17 mouse cellular contexts compared by ENCODE assay signal in genomic region chr6:88557548-88557947, GRCm38 (mm10). TPM values are rescaled to one million over a fixed set of nuclear protein-coding genes. Genes with fewer than 3 reads are reported as not detected.
DNase-seq lines count a peak whose midpoint lies in the region; ATAC-seq and TF ChIP-seq lines count a peak whose summit lies in the region.
"Had no signal": no experiment of that assay in that cellular context is flagged by ENCODE, and none has a peak within 500 bp of the region (broad histone marks: within the 10 kb centered on the region; RNA-seq: fewer than 3 reads in every experiment).

No protein-coding gene starts in this region.

- H3K27ac ChIP-seq in CH12.LX (ENCODE audit: insufficient read depth, low read depth), result no peak overlapping the region
- 0 out of 2 replicates have a peak overlapping the region, but pooled peaks have one; percentile 16 for H3K27ac ChIP-seq in olfactory bulb, adult 2 months (ENCODE audit: insufficient read depth, low read depth, low read length)
- H3K27ac ChIP-seq in forebrain, embryonic 13.5 days, result no peak overlapping the region
- H3K27ac ChIP-seq in heart, embryonic 11.5 days (ENCODE audit: low read depth, low read length), result no peak overlapping the region
- H3K27ac ChIP-seq: hindbrain, embryonic 10.5 days; hindbrain, postnatal 0 days; limb, embryonic 12.5 days; liver, embryonic 14.5 days; lung, embryonic 15.5 days; macrophage had no signal

- no peak for TF ChIP-seq POLR2A in CH12.LX (IDR thresholded peaks at IDR 0.05; ENCODE audit: low read depth, low read length)
- TF ChIP-seq POLR2A in olfactory bulb, adult 2 months (IDR thresholded peaks at IDR 0.05; ENCODE audit: insufficient read depth, low read depth, low read length), result no peak

- peaks cover 19% of the 10 kb centered on the region for H3K4me1 ChIP-seq in megakaryocyte, embryonic 14.5 days
- peaks cover 3 to 12% of the 10 kb centered on the region in 2 experiments; a peak in 3 of 4 replicates for H3K4me1 ChIP-seq in CH12.LX (ENCODE audit: control insufficient read depth in 1 of 2, insufficient read depth in 2 of 2)
- H3K4me1 ChIP-seq in olfactory bulb, adult 2 months (ENCODE audit: control insufficient read depth, insufficient read depth, low read length), result peaks cover 2% of the 10 kb centered on the region; the same call in 1 of the 2 replicates
- H3K4me1 ChIP-seq in forebrain, embryonic 13.5 days, result no peaks in the 10 kb centered on the region
- H3K4me1 ChIP-seq in heart, embryonic 11.5 days (ENCODE audit: control insufficient read depth, insufficient read depth, low read length), result no peaks in the 10 kb centered on the region
- H3K4me1 ChIP-seq: limb, embryonic 12.5 days; lung, embryonic 15.5 days had no signal

- peak overlapping the region; percentile 53 for H3K4me3 ChIP-seq in megakaryocyte, embryonic 14.5 days (replicated peaks)
- H3K4me3 ChIP-seq in CH12.LX (replicated peaks in 1 of 3; ENCODE audit: low read depth in 2 of 3, low read length in 2 of 3, poor library complexity in 1 of 3), result no peak overlapping the region
- no peak overlapping the region for H3K4me3 ChIP-seq in olfactory bulb, adult 2 months (ENCODE audit: insufficient read depth, low read depth, low read length)
- no peak overlapping the region for H3K4me3 ChIP-seq in forebrain, embryonic 13.5 days
- H3K4me3 ChIP-seq in heart, embryonic 11.5 days (ENCODE audit: low read depth, low read length), result no peak overlapping the region
- H3K4me3 ChIP-seq: hindbrain, embryonic 10.5 days; limb, embryonic 12.5 days; lung, embryonic 15.5 days had no signal

- 12% methylated on average over 4 of the region's 4 CpGs for WGBS in olfactory bulb, adult 2 months
- WGBS in forebrain, embryonic 13.5 days, result 16% methylated on average over 4 of the region's 4 CpGs
- WGBS in heart, embryonic 11.5 days (ENCODE audit: insufficient replicate concordance), result 18% methylated on average over 4 of the region's 4 CpGs

- no peak for ATAC-seq in megakaryocyte, adult 5-6 weeks (ENCODE audit: poor library complexity, severe bottlenecking)
- no peak for ATAC-seq in forebrain, embryonic 13.5 days
- no peak for ATAC-seq in heart, embryonic 11.5 days (replicated peaks; ENCODE audit: insufficient number of reproducible peaks, low FRiP score, low TSS enrichment)
- ATAC-seq: CD4-positive, CD25-positive, alpha-beta regulatory T cell, adult 4 months; intestine, postnatal 0 days; midbrain, embryonic 16.5 days had no signal

- TF ChIP-seq EP300 in CH12.LX (IDR thresholded peaks at IDR 0.05; ENCODE audit: low read length), result no peak

- peaks cover 17% of the 10 kb centered on the region for H3K9me3 ChIP-seq in megakaryocyte, embryonic 14.5 days
- no peaks in the 10 kb centered on the region for H3K9me3 ChIP-seq in CH12.LX (replicated peaks; ENCODE audit: low read length)
- no peaks in the 10 kb centered on the region for H3K9me3 ChIP-seq in forebrain, embryonic 13.5 days (replicated peaks)
- no peaks in the 10 kb centered on the region for H3K9me3 ChIP-seq in heart, embryonic 11.5 days (replicated peaks; ENCODE audit: control insufficient read depth, low read length)
- H3K9me3 ChIP-seq: hindbrain, embryonic 10.5 days; limb, embryonic 12.5 days; lung, embryonic 15.5 days had no signal

- peak; percentile 27 for DNase-seq in CH12.LX (ENCODE audit: extremely low read depth)
- DNase-seq in brain, adult 2 months (ENCODE audit: low read depth, low spot score), result peak; percentile 54
- DNase-seq: forebrain, postnatal 0 days had no signal

- H3K36me3 ChIP-seq in megakaryocyte, embryonic 14.5 days (replicated peaks; ENCODE audit: low read length), result no peaks in the 10 kb centered on the region
- no peaks in the 10 kb centered on the region for H3K36me3 ChIP-seq in CH12.LX (replicated peaks in 1 of 2; ENCODE audit: control insufficient read depth in 1 of 2, insufficient read depth in 1 of 2, low read length in 1 of 2)
- no peaks in the 10 kb centered on the region for H3K36me3 ChIP-seq in forebrain, embryonic 13.5 days (ENCODE audit: poor library complexity, severe bottlenecking)
- no peaks in the 10 kb centered on the region for H3K36me3 ChIP-seq in heart, embryonic 11.5 days (ENCODE audit: control insufficient read depth, insufficient read depth, low read length)
- H3K36me3 ChIP-seq: hindbrain, embryonic 10.5 days; limb, embryonic 12.5 days; lung, embryonic 15.5 days had no signal

- dilution Hi-C loops in CH12.LX (cut with MboI; ENCODE audit: extremely low pct_ligation_motif_present, extremely low pct_unique_long_range_greater_than_20kb, low sequenced_read_pairs), result no loop called here

- TF ChIP-seq CTCF in CH12.LX (conservative IDR thresholded peaks at IDR 0.05 in 1 of 2, IDR thresholded peaks at IDR 0.05 in 1 of 2; ENCODE audit: low read depth in 2 of 2, low read length in 2 of 2), result no peak
- no peak for TF ChIP-seq CTCF in olfactory bulb, adult 2 months (IDR thresholded peaks at IDR 0.05; ENCODE audit: insufficient read depth, low read depth, low read length)

- H3K4me2 ChIP-seq in CH12.LX (ENCODE audit: insufficient read depth, low read depth, poor library complexity, severe bottlenecking), result peak overlapping the region; percentile 26; the same call in 1 of the 2 replicates
- no peak overlapping the region for H3K4me2 ChIP-seq in forebrain, embryonic 13.5 days
- H3K4me2 ChIP-seq in heart, embryonic 11.5 days, result no peak overlapping the region
- H3K4me2 ChIP-seq: limb, embryonic 12.5 days; lung, embryonic 15.5 days had no signal

- H3K27me3 ChIP-seq in megakaryocyte, embryonic 14.5 days (replicated peaks), result peaks cover 31% of the 10 kb centered on the region
- H3K27me3 ChIP-seq in CH12.LX (replicated peaks), result no peaks in the 10 kb centered on the region
- H3K27me3 ChIP-seq in forebrain, embryonic 13.5 days, result no peaks in the 10 kb centered on the region
- no peaks in the 10 kb centered on the region; the same call in 1 of the 2 replicates for H3K27me3 ChIP-seq in heart, embryonic 11.5 days (ENCODE audit: control insufficient read depth, insufficient read depth, low read length)

- no peaks in the 10 kb centered on the region for H3K79me2 ChIP-seq in CH12.LX (replicated peaks; ENCODE audit: control insufficient read depth, extremely low read depth, insufficient read depth, poor library complexity, severe bottlenecking)

- H3K9ac ChIP-seq in CH12.LX (ENCODE audit: insufficient read depth, low read depth), result no peak overlapping the region
- H3K9ac ChIP-seq in forebrain, embryonic 13.5 days, result no peak overlapping the region
- H3K9ac ChIP-seq in heart, embryonic 11.5 days (ENCODE audit: low read depth, low read length), result no peak overlapping the region
- H3K9ac ChIP-seq: forebrain, postnatal 0 days; limb, embryonic 12.5 days; liver, embryonic 14.5 days; lung, embryonic 15.5 days had no signal

- in situ Hi-C loops in CH12.LX (cut with MboI; ENCODE audit: low pct_ligation_motif_present, low pct_unique_long_range_greater_than_20kb, low sequenced_read_pairs), result no loop called here

- no peak for TF ChIP-seq RAD21 in CH12.LX (IDR thresholded peaks at IDR 0.05; ENCODE audit: low read depth, low read length)

TF ChIP-seq in CH12.LX, 34 proteins besides CTCF, POLR2A, EP300 and RAD21:
- TF ChIP-seq ELF1 (IDR thresholded peaks at IDR 0.05; ENCODE audit: low read depth, low read length), result no peak
- no peak for TF ChIP-seq TBP (conservative IDR thresholded peaks at IDR 0.05; ENCODE audit: low read depth, low read length)
- TF ChIP-seq GABPA (IDR thresholded peaks at IDR 0.05; ENCODE audit: insufficient replicate concordance, low read depth, low read length), result no peak
- no peak for TF ChIP-seq ZKSCAN1 (IDR thresholded peaks at IDR 0.05; ENCODE audit: borderline replicate concordance, low read depth, low read length)
- TF ChIP-seq MAFK (IDR thresholded peaks at IDR 0.05; ENCODE audit: insufficient replicate concordance, low read length), result no peak
- TF ChIP-seq UBTF (IDR thresholded peaks at IDR 0.05; ENCODE audit: low read depth, low read length), result no peak
- TF ChIP-seq MXI1 (IDR thresholded peaks at IDR 0.05; ENCODE audit: low read depth, low read length), result no peak
- no peak for TF ChIP-seq CHD1 (IDR thresholded peaks at IDR 0.05; ENCODE audit: low read depth, low read length)
- no peak for TF ChIP-seq MAZ (IDR thresholded peaks at IDR 0.05; ENCODE audit: low read depth, low read length)
- no peak for TF ChIP-seq KAT2A (IDR thresholded peaks at IDR 0.05; ENCODE audit: insufficient replicate concordance, low read length)
- no peak for TF ChIP-seq JUND (conservative IDR thresholded peaks at IDR 0.05; ENCODE audit: low read depth, low read length)
- no peak for TF ChIP-seq E2F4 (IDR thresholded peaks at IDR 0.05; ENCODE audit: insufficient replicate concordance, low read depth, low read length)
- TF ChIP-seq POLR2AphosphoS2 (IDR thresholded peaks at IDR 0.05; ENCODE audit: low read depth, low read length), result no peak
- TF ChIP-seq CHD2 (IDR thresholded peaks at IDR 0.05; ENCODE audit: low read length), result no peak
- no peak for TF ChIP-seq SMC3 (IDR thresholded peaks at IDR 0.05; ENCODE audit: low read depth, low read length)
- no peak for TF ChIP-seq ZC3H11A (IDR thresholded peaks at IDR 0.05; ENCODE audit: low read depth, low read length)

RNA-seq across cellular contexts. Expression of gene Sec61a1, which starts 38.8 kb away (rescaled TPM):
- 80.5 and 126 TPM in 2 replicates for polyA plus RNA-seq in megakaryocyte, embryonic 14.5 days (2012; ENCODE audit: insufficient read depth, low replicate concordance)
- 96.0 and 127 TPM in 2 replicates for total RNA-seq in megakaryocyte, adult 5-6 weeks (2015)
- 93.5 and 115 TPM in 2 replicates for total RNA-seq in megakaryocyte, adult 5-6 weeks (2017)
- total RNA-seq in CH12.LX (2012; rRNA removed) (276 and 336 TPM in 2 replicates), CH12.LX (2014; rRNA removed) (232 and 237 TPM in 2 replicates)
- polyA plus RNA-seq in CH12.LX (2012; ENCODE audit: insufficient read length, low read depth), result 130 and 139 TPM in 2 replicates
- not detected in 2 replicates for polyA plus RNA-seq in olfactory bulb, adult 2 months (2012; ENCODE audit: insufficient read depth, insufficient read length, low replicate concordance, missing spikeins)
- 153 and 170 TPM in 2 replicates for polyA plus RNA-seq in forebrain, embryonic 13.5 days (2015; fragmentation: Nextera tagmentation; extraction: Ambion mirVana)
- polyA plus RNA-seq in heart, embryonic 11.5 days (2014; fragmentation: Nextera tagmentation; extraction: Ambion mirVana), result 165 and 188 TPM in 2 replicates

Comparison
In these comparisons a context has a peak if more than half of its experiments do, and no peak if none do; other contexts are left out.
1. RNA of gene Sec61a1, which starts 38.8 kb away (polyA plus RNA-seq): 165 to 188 TPM in heart, embryonic 11.5 days, 153 to 170 TPM in forebrain, embryonic 13.5 days, 130 to 139 TPM in CH12.LX and 80.5 to 126 TPM in megakaryocyte, embryonic 14.5 days; not detected in olfactory bulb, adult 2 months; every median in the first group is over 10 times any median in the second.